Mouse (Mus musculus): ENCODE data around the gene Srrm1.
"Not testable (repeated sequence)": the region's sequence is repeated elsewhere in the genome, so short reads cannot be mapped to it uniquely, and the experiment has no call there.

Srrm1 gene

DNA sequence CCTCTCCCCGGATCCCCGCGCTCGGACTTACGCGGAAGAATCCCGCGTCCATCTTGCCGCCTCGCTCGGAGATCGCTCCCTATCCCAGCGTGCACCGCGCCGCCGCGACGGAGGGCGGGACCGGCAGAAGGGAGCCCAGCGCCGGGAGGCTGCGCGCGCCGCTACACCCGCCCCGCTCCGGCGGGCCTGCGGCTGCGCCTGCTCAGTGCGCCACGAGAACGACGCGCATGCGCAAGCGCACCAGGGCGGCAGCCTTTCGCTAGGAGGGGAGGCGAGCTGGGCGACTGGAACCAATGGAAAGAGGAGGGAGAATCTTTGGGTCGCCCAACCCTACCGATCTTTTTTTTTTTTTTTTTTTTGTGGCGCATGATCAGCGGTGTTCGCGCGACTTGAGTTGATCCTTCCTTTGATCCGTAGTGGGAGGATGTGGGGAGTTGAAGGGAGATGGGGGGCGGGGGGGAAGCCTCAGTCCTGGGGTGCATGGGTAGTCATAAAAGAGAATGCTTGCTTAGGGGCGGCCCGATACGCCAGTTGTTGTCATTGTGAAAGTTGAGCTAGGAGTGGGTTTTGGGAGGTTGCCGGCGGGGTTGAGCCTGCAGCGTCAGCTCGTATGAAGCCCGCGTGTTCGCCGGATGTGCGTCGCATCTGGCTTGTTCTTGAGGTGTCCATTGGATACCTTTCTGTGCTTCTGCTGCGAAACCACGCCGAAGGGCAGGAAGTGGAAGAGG lies at the start of gene Srrm1:
Gene Srrm1 (minus strand): TSS at position 256 of the 728 bp plus-strand sequence.
- peak; percentile 96 for DNase-seq (ENCODE audit: low read depth, low spot score)

DNA sequence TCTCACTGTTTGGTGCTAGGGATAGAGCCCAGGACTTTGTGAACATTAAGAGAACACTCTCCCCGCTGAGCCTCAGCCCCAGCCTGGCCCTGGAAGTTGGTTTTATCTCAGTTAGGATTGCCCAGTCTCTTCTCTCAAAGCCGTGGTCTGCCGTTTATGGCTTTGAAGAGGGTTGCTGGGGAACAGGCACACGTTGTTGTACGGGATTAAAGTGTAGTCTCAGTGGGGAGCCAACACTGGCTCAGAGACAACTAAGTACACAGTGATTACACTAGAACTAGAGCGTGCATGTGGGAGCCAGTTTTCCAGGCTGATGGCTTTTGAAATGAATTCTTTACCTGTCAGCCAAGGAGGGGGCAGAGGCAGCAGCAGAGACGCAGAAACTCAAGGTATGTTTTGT lies 48.8 kb upstream of the Srrm1 start:
- DNase-seq (ENCODE audit: low read depth, low spot score): no peak

DNA sequence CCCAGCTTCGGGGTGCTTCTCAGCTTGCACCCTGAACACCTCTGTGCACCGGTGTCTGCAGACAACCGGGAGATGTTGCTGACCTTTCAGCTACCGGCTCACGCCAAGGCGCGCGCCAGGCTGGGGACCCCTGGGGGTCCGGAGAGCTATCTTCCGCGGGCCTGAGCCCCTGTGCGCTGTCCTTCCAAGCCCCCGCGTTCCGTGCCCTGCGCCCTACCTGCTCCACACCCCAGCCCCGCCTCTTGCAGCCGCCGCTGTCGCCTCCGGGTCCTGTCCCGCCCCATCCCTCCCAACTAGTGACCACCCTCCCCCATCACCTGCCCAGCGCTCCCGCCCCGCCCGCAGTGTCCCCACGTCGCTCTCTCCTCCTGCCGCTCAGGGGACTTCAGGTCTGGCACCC lies 44.9 kb upstream of the Srrm1 start, which contains the start of gene Ncmap:
Gene Ncmap (minus strand): TSS at position 237 of the 400 bp plus-strand sequence.
- no peak for DNase-seq (ENCODE audit: low read depth, low spot score)

DNA sequence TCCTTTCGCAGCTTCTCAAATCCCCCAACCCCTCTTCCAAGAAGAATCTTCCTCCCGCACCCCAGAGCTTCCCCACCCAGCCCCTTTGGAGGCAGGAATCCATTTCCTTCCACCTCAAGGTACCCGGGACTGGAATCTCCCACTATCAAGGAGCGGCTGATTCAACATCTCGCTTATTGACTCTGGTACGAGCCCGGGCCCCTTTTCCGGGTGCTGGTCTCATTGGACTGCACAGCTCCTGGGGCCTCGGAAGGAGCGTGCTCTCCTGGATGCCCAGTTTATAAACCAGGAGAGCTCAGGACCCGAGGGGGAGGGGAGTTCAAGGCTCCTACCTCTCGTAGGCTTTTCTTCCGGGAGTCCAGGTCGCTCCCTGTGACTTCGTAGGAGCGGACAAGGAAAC lies 44.4 kb upstream of the Srrm1 start:
- no peak for DNase-seq (ENCODE audit: low read depth, low spot score)

DNA sequence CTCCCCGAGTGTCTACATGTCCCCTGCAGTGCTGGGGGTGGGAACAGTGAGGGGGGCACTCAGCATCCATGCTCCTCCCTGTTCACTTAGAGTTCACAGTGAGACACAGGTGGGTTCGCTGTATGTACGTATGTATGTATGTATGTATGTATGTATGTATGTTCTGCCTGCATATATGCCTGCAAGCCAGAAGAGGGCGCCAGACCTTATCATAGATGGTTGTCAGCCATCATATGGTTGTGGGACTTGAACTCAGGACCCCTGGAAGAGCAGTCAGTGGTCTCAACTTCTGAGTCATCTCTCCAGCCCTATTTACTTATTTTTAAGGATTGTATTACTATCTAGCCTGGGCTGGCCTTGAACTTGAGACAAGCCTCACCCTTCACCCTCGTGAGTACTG lies 43.2 kb upstream of the Srrm1 start:
- no peak for DNase-seq (ENCODE audit: low read depth, low spot score)

DNA sequence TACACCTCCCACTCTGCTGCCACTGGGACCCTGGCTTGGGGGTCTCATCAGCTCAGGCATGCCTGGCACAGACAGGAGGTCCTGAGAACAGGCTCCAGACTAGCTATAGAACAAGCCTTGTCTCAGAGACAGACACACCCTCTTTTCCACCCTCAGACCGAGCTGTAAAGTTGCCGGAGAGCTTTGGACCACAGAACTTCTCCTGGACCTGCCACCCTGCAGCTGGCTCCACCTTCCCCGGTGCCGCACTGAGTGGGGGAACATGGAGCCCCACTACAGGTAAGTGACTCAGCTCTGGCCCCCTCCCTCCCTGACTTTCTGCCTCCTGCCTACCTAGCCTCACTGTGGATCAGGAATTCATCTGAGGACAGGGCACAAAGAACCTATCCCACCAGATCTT lies 42.3 kb upstream of the Srrm1 start:
- no peak for DNase-seq (ENCODE audit: low read depth, low spot score)

DNA sequence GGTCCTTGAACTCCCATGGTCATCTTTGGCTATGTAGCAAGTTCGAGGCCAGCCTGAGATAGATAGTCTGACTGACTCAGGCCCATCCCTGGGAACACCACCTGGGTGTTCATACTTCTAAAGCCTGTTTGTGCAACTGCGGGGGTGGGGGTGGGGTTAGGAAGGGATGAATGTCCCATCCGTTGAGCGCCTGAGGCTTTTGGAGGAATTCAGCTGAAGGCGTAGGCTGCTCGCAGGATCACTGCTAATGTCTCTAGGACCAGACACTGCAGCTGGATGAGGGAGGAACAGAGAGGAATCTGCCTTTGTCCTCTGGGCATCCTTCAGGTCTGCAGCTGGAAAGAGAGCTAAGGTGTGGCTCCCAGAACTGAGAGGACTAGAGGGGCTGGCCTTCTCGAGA lies 41.5 kb upstream of the Srrm1 start:
- DNase-seq (ENCODE audit: low read depth, low spot score): no peak

DNA sequence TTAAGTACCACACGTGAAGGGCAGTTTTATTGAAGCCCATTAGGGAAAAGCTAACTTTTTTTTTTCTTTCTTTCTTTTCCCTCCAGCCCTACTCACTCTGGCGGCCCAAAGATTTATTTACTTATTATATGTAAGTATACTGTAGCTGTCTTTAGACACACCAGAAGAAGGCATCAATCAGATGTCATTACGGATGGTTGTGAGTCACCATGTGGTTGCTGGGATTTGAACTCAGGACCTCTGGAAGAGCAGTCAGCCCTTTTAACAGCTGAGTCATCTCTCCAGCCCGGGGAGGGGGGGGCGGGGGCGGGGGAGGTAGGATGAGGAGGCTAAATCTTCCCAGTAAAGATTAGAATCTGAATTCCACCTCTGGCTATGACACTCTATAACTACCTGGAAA lies 40.3 kb upstream of the Srrm1 start:
- peak; percentile 71 for DNase-seq (ENCODE audit: low read depth, low spot score)

DNA sequence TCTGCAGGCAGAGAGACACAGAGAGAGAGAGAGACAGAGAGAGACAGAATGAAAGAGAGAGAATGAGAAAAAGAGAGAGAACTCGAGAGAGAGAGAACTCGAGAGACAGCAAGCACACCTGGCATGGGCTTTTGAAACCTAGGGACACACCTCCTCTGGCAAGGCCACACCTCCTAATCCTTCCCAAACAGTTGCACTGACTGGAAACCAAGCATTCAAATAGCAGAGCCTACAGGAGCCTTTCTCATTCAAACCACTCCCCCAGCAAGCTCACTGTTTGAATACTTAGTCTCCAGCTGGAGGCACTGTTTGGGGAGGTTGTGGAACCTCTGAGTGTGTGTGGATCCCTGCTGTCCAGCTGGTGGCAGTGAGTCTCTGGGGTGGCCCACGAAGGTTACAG lies 39.7 kb upstream of the Srrm1 start:
- DNase-seq (ENCODE audit: low read depth, low spot score): peak; percentile 35

DNA sequence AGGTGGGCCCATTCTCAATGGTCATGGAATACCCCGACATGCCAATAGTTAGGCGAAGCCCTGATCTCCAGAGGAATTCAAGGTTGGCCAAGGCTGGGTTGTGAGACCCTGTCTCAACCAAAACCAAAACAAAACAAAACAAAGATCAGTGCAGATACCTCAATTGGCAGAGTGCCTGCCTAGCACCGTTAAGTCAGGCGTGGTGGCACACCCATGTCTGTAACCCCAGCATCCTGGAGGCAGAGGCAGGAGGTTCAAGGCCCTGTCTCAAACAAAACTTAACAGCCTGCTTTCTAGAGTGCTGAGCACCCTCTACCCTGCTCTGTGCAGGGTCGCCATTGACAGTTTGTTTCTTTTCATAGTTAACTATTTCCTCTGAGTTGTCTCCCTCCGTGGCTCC lies 37.9 kb upstream of the Srrm1 start:
- DNase-seq (ENCODE audit: low read depth, low spot score): peak; percentile 14

DNA sequence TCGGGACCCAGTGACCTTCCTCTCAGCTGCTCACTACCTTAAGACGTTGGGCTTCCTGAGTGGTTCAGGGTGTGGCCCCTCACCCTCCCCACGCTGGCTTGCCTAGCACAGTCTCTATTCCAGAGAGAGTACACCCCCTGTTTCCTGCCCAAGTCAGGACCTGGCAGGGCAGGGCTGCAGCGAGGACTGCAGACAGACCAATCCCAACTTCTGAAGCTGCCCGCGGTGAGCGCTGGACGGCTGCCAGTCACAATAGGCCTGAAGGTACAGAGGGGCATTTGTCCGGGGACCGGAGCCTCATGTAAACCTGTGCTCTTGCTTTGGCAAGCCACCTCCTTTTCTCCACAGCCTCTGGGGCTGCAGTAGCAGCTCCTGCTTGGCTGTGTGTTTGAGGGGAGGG lies 32.5 kb upstream of the Srrm1 start:
- no peak for DNase-seq (ENCODE audit: low read depth, low spot score)

DNA sequence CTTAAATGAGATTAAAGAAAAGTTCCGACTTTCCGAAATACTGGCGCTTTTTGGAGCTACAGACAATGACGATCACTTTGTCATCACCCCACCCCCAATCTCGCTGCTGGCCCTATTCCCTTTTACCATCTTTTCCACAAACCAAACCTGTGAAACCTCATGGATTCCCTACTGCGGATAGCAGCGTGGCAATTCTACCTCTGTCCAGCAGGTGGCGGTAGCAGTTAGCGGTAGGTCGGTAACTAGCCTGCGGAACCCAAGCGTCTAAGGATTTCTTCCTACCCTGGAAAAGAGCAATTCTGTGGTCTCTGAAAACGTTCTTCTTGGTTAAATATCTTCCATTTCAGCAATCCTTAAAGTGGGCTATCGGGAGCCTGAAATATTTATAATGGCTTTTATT lies 29.2 kb upstream of the Srrm1 start:
- DNase-seq (ENCODE audit: low read depth, low spot score): peak; percentile 88

DNA sequence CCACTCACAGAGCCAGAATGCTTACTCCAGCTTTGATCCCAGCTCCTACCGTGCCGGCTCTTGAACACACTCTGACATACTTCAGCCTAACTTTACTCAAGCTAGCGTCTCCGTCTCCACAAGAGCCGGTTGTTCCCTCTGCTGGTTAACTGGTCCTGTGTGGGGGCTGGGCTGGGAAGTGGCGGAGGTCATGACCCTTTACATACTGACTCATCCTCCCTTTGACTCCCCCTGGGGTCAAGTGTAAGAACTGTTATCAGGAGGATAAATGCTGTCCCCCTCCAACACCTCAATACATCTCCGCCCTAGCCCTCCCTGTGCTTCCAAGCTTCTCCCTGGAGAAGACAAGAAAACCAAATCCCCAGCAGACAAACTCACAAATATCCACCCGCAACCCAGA lies 28.2 kb upstream of the Srrm1 start:
- no peak for DNase-seq (ENCODE audit: low read depth, low spot score)

DNA sequence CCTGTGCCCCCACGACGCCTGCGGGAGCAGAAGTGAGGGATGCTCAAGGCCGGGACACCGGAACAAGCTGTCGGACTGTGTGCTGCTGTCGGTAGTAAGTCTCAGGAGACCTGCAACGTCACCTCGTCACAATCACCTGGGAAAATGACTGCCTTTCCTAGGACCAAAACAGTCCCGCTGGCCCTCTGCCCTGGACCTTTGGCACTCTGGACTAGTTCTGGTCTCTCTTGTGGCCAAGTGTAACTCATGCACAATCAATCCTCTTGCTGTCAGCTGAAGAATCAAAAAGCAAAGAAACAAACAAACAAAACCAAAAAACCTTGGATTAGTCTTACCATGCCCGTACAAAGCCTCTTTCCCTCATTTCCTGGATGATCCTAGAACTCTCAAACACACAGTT lies 24.1 kb upstream of the Srrm1 start:
- DNase-seq (ENCODE audit: low read depth, low spot score): no peak

DNA sequence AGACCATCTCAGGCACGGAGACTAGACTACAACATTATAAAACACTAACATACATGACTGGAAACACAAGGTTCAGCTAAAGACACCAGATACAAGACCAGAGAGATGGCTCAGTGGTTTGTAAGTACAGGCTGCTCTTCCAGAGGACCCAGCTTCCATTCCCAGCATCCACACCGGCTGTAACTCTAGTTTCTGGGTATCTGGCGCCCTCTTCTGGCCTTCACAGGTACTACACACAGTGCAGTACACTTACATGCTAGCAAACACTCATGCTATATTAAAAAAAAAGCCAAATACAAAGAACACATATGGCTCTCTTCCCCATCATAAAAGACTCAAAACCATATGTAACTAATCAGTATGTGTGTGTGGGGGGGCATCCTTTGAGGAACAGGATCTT lies 22.3 kb upstream of the Srrm1 start:
- DNase-seq (ENCODE audit: low read depth, low spot score): no peak

DNA sequence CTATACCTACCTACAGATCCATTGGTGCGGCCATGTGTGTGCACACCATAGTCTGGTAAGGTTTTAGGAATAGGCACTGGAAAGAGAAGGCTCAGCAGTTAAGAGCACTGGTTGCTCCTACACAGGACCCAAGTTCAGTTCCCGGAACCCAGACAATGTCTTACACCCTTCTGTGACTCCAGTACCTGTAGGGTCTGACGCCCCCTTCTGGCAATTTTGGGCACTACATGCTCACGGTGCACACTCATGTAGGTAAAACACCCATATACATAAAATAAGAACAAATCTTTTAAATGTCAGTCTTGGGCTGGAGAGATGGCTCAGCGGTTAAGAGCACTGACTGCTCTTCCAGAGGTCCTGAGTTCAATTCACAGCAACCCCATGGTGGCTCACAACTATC lies 20.2 kb upstream of the Srrm1 start:
- no peak for DNase-seq (ENCODE audit: low read depth, low spot score)

DNA sequence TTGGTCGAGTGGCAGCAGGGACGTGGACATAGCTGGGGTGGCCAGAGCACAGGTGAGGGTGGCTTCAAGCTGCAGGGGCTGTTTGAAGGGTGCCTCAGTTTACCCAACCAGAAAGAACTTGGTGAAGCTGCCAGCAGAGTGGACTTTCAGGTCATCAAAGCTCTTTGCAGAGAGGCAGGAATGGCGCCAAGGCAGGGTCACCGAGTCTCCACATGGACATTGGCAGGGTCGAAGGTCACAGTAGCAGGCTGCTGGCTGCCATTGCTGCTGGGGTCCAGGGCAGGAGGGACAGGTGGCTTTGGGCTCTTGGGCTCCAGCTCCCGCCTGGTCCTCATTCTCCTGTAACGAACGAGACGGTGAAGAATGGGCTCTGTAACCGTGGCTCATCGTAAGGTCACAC lies 17.3 kb upstream of the Srrm1 start:
- DNase-seq (ENCODE audit: low read depth, low spot score): no peak

DNA sequence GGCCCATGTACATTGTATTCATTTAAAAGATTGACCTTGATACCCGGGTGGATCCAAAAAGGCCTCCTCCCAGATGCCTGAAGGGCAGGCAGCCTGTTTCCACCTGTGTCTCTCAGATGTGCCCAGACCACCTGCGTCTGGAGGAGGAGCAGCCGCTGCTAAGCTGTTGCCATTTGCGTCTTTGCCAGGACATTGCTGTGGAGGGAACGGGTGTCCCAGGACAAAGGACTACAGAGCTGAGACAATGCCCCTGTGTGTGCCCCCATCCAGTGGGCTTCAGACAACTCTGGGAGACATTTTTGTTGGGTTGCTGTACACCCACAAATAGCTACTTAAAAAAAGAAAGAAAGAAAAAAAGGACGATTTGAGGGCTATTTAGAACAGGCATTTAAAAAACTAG lies 9.7 kb upstream of the Srrm1 start:
- no peak for DNase-seq (ENCODE audit: low read depth, low spot score)

DNA sequence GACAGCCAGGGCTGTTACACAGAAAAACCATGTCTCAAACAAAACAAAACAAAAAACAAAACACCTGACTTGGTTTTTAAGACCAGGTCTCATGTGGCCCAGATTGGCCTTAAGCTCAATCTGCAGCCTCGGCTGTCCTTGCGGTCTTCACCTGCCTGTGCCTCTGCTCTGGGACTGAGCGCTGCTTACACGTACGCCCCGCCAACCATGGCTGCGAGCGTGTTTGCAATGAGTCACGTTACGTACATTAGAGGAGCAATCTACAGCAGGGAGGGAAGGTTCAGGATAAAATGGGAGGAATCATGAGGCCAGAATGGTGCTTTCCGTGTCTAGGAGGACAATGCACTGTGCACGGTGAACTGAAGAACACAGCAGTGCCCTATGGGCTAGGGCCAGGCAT lies 8.6 kb upstream of the Srrm1 start:
- DNase-seq (ENCODE audit: low read depth, low spot score): no peak

DNA sequence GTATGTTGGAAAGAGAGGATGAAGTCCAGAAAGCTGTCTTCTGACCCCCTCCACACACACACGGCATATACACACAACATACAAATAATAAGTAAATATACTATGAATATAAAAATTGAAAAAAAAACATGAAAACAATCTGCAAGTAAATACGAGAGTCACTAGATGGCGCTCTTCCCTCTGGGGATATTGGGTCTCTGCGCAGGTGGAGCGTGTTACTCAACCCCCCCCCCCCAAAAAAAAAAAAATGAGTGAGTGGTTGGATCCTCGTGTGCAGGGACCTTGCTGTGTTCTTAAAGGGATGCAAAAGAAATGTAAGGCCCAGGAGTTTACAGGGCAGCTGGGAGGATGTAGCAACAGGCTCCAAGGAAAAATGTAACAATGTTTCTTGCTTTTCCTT lies 5.6 kb upstream of the Srrm1 start:
- DNase-seq (ENCODE audit: low read depth, low spot score): peak; percentile 77

DNA sequence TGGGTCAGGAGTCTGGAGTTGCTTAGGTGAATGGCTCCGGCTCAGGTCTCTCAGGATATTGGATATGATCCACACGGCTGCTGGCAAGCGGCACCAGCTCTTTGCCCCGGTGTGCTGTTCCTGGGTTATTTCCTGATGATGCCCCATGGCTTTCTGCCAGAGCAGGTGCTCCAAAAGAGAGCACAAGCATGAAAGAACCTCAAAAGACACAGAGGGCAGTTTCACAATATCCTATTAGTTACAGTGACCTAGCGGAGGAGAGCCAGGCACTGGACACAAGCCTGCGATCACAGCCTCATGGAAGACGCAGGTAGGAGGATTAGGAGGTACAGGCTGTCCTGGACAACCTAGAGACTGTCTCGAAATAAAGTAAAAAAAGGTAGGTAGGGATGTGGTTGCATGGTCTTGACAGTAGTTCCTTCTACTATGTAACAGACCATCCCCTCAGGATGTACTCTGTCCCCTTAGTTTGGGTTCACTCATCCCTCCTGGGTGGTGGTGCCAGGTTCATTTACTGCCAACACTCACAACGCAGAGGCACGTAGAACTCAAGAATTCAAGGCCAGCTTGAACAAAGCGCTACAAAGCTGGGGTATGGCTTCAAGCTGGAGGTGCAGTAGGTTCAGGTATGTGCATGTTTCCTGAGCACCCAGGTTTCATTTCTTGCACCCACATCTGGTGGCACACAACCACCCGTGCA lies 4.2 kb upstream of the Srrm1 start:
- DNase-seq (ENCODE audit: low read depth, low spot score): no peak

DNA sequence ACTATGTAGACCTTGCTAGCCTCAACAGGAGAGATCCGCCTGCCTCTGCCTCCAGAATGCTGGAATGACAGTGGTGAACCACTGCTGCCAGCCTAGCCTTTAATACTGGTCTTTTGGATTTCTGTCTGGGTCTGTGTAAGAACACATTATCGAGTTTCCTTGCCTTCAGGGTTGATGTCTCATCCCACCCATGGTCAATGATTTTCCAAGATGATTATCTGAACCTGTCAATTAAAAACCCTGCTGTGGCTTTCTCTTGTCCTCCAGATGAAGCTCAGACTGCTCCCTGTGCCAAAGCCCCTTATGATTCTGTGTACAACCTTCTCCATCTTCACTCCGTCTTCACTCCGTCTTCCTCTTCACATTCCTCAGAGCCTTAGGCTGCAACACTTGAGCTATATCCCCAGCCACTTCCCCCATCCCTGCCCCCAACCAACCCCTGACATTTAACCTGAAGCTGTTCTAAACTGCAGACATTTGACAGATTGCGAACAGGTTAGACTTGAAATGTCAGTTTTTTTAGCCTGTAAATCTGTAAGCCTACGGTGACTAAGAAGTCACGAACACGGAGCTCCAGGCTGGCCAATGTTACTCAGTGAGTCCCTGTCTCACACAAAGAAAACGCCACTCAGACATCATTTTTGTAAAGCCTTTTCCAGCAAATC lies 2.9 kb upstream of the Srrm1 start:
- no peak for DNase-seq (ENCODE audit: low read depth, low spot score)

DNA sequence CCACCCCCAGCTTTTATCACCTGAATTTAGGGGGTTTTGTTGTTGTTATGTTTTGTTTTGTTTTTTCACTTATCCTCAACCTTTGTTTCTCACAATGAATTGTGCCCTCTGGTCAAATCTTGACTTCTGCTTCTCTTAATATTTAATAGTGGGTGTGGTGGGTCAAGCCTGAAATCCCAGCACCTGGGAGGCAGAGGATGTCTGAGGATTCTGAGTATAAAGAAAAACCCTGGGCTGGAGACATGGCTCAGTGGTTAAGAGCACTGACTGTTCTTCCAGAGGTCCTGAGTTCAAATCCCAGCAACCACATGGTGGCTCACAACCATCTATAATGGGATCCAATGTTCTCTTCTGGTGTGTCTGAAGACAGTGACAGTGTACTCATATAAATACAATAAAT lies 1.6 kb upstream of the Srrm1 start:
- not testable (repeated sequence) for DNase-seq (ENCODE audit: low read depth, low spot score)

Data from 3T3-L1 (cell line).